Mouse (Mus musculus) thymus, adult 2 months (tissue): ENCODE results near the gene Tram2. TPM values are rescaled to one million over a fixed set of nuclear protein-coding genes. Genes with fewer than 3 reads are reported as not detected.

ENCODE experiments used
- DNase-seq: peaks from one replicate; pipeline ENCODE4 v3.0.0; 2021
- H3K27ac ChIP-seq: fragments of 200-500 bp; 2 replicates; pipeline ENCODE4 v1.5.1; 2012; ENCODE audit warnings: low read length, control low read depth; ENCODE audit not compliant: control insufficient read depth, insufficient read depth
- H3K27me3 ChIP-seq: fragments of 200-500 bp; 2 replicates; pipeline ENCODE4 v1.6.1; 2012; ENCODE audit warnings: mild to moderate bottlenecking, low read length, moderate library complexity, mixed read lengths; ENCODE audit not compliant: control insufficient read depth, insufficient read depth
- H3K36me3 ChIP-seq: fragments of 200-500 bp; 2 replicates; pipeline ENCODE4 v1.6.1; 2012; ENCODE audit warnings: mild to moderate bottlenecking, low read length, moderate library complexity; ENCODE audit not compliant: control insufficient read depth, insufficient read depth
- H3K4me1 ChIP-seq: fragments of 200-500 bp; replicated peaks from 2 replicates; pipeline ENCODE4 v1.6.1; 2012; ENCODE audit warnings: low read length; ENCODE audit not compliant: control insufficient read depth, insufficient read depth
- H3K4me3 ChIP-seq: fragments of 200-500 bp; 2 replicates; pipeline ENCODE4 v1.5.1; 2012; ENCODE audit warnings: mild to moderate bottlenecking, low read length, control low read depth, moderate library complexity; ENCODE audit not compliant: control insufficient read depth, insufficient read depth
- CTCF ChIP-seq: fragments of 200-500 bp; IDR thresholded peaks from 2 replicates; pipeline ENCODE4 v1.5.1; 2012; ENCODE audit warnings: mild to moderate bottlenecking, control low read depth, low read length, moderate library complexity, borderline replicate concordance; ENCODE audit not compliant: control insufficient read depth, poor library complexity, insufficient read depth; ENCODE audit errors: extremely low read depth
- POLR2A ChIP-seq: fragments of 200-500 bp; IDR thresholded peaks from 2 replicates; pipeline ENCODE4 v1.6.1; 2012; ENCODE audit warnings: mild to moderate bottlenecking, low read length, control low read depth, moderate library complexity; ENCODE audit not compliant: control insufficient read depth, poor library complexity, insufficient read depth; ENCODE audit errors: extremely low read depth
- WGBS: fragments of 180-500 bp; shearing (Covaris S2); methylation state at CpG from one replicate; pipeline ENCODE4 v1.1.7; 2018; 5-methylcytosine and 5-hydroxymethylcytosine counted together
- polyA plus RNA-seq: library from polyadenylated mRNA; depleted of rRNA; stranded (reverse); fragments of >200 nt; gene quantifications from 2 replicates; pipeline ENCODE4 v1.2.3, GENCODE M21; 2012

Gene Tram2
- polyA plus RNA-seq, 1 experiment, result 9.2 TPM

GRCm38 (mm10) chr1:20984582-20984981, 94.4 kb downstream of the Tram2 start:
- H3K27me3 ChIP-seq, result no peaks in the 10 kb centered on the region
- peaks cover 26% of the 10 kb centered on the region for H3K4me1 ChIP-seq
- DNase-seq, result peak; percentile 3
- H3K4me3 ChIP-seq, result no peak overlapping the region
- TF ChIP-seq POLR2A (no peak), CTCF (no peak)
- WGBS, result 75% methylated on average over 4 of the region's 4 CpGs
- no peak overlapping the region for H3K27ac ChIP-seq
- no peaks in the 10 kb centered on the region for H3K36me3 ChIP-seq

DNA sequence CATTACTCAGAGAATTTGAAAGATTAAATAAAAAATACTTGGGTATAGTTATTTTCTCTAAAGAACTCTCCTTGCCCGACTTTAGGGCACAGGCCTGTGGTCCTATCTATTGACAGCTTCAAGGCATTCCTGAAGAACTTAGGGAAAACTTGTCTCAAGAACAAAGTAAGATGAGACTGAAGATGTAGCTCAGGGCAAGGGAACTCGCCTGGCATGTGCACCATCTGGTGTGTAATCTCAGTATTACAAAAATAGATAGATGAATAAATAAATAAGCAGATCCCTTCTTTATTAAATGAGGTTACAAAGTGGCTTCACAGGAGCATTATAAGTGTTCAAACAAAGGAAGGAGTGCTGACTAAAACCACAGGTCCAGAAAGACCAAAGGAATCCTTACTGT, 94.9 kb downstream of the Tram2 start:
- no peak for TF ChIP-seq CTCF
- no peak for TF ChIP-seq POLR2A
- WGBS, result 89% methylated on average over 2 of the region's 2 CpGs
- peaks cover 26% of the 10 kb centered on the region for H3K4me1 ChIP-seq
- no peak overlapping the region for H3K27ac ChIP-seq
- H3K36me3 ChIP-seq, result no peaks in the 10 kb centered on the region
- no peak for DNase-seq
- H3K4me3 ChIP-seq, result no peak overlapping the region
- H3K27me3 ChIP-seq, result no peaks in the 10 kb centered on the region

DNA sequence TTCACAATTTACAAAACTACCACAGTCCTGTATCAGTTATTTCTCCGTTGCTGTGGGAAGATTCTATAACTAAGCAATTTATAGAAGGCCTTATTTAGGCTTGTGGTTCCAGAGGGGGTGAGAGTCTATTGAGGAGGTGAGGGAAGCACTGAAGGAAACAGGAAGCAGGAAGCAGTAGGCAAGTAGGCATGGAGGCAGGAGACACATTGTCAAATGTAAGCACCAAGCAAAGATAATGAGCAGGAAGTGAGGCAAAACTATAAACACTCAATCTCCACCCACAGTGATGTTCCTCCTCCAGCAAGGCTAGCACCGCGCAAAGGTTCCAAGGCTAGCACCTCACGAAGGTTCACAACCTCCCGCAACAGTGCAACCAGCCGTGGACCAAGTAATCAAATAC, 97.3 kb downstream of the Tram2 start:
- 93% methylated on average over 6 of the region's 6 CpGs for WGBS

GRCm38 (mm10) chr1:20980553-20980952, 98.5 kb downstream of the Tram2 start:
- H3K27me3 ChIP-seq, result no peaks in the 10 kb centered on the region
- 95% methylated on average over 1 of the region's 1 CpGs for WGBS
- H3K4me1 ChIP-seq, result peaks cover 17% of the 10 kb centered on the region
- no peak overlapping the region for H3K27ac ChIP-seq
- H3K4me3 ChIP-seq, result no peak overlapping the region
- no peaks in the 10 kb centered on the region for H3K36me3 ChIP-seq
- no peak for DNase-seq
- TF ChIP-seq CTCF, result no peak

More for the DNA sequence above, 97.3 kb downstream of the Tram2 start:
- Histone ChIP-seq H3K36me3 (no peaks in the 10 kb centered on the region), H3K27me3 (no peaks in the 10 kb centered on the region), H3K4me1 (peaks cover 22% of the 10 kb centered on the region), H3K4me3 (no peak overlapping the region), H3K27ac (no peak overlapping the region)
- DNase-seq, result no peak
- TF ChIP-seq CTCF (no peak), POLR2A (no peak)

DNA sequence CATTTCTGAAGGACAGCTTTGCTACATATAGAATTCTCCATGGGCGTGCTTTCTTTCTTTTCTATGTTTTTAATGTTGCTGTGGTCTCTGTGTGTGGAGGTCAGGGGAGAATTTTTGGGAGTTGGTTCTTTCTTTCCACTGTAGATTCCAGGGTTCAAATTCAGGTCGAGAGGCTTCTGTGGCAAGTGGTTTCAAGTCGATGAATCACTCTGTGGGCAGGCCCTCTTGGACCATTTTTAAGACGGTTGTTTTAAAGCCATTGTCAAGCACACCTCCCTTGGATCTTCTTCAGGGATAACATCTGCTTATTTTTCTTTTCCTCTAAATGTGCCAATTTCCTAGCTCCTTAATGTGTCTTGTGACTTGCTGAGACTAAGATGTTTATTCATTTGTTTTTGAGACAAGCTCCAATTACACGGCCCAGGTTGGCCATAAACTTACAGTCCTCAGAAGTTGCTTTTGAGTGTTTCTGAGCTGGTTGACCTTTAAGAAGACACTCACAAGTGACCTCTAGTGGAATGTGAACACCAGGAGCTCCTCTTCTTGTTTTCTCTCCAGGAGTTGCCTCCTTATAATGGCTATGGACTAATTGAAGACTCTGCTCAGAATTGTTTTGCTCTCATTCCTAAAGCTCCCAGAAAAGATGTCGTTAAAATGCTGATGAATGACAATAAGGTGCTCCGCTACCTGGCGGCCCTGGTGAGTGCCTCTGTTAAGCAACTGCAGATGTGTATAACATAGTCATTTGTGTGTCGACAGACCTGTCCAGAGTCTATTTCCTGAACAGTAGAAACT, 104.5 kb downstream of the Tram2 start:
- DNase-seq, result no peak
- Histone ChIP-seq H3K4me3 (no peak overlapping the region), H3K27me3 (no peaks in the 10 kb centered on the region), H3K27ac (no peak overlapping the region), H3K4me1 (no peaks in the 10 kb centered on the region), H3K36me3 (no peaks in the 10 kb centered on the region)
- no peak for TF ChIP-seq POLR2A
- WGBS, result 78% methylated on average over 9 of the region's 9 CpGs

DNA sequence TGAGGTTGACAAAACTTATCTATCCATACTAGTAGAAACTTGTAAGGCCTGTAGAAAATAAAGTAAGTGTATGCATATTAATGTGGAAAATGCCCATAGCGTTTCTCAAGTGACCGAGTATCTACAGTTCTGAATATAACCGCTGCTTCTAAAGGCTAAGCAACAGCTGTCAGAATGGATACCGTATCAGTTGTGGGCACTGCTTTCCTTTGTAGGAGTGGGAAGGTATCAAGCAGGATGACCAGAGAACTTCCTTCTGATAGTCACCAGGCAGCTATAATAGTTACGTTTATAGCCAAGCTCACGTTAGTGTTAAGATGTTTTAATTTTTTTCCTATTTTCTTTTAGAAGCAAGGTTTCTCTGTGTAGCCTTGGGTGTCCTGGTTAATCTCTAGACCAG, 105.6 kb downstream of the Tram2 start:
- TF ChIP-seq POLR2A (no peak), CTCF (no peak)
- no peak for DNase-seq
- Histone ChIP-seq H3K4me1 (no peaks in the 10 kb centered on the region), H3K4me3 (no peak overlapping the region), H3K27me3 (no peaks in the 10 kb centered on the region), H3K27ac (no peak overlapping the region), H3K36me3 (no peaks in the 10 kb centered on the region)
- WGBS, result 98% methylated on average over 6 of the region's 6 CpGs

DNA sequence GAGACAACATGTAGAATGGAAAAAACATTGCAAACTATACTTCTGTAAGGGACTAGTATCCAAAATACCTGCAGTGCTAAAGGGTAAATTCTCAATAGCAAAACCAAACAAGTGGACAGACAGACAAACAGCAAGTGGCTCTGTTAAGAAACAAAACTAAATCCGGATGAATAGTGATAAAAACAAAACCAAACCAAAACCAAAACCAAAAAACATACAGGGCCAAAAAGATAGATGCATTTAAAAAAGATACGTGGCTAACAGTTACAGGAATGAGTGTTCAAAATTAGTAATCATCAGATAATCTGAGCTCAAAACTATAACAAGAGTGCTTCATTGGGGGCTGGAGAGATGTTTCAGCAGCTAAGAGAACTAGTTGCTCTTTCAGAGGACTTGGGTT, 109.4 kb downstream of the Tram2 start:
- DNase-seq, result no peak
- Histone ChIP-seq H3K4me1 (no peaks in the 10 kb centered on the region), H3K27ac (no peak overlapping the region), H3K4me3 (no peak overlapping the region), H3K27me3 (no peaks in the 10 kb centered on the region), H3K36me3 (no peaks in the 10 kb centered on the region)
- 79% methylated on average over 2 of the region's 2 CpGs for WGBS
- no peak for TF ChIP-seq POLR2A
- no peak for TF ChIP-seq CTCF
